Mouse (Mus musculus) liver, embryonic 14.5 days (tissue): ENCODE results near the gene Ptpdc1.

Experiments
- CTCF ChIP-seq: IDR thresholded peaks from 2 replicates; pipeline ENCODE4 v1.5.1; 2016; ENCODE audit warnings: antibody characterized with exemption, low read depth, control low read depth
- EP300 ChIP-seq: IDR thresholded peaks from 2 replicates; pipeline ENCODE4 v1.6.1; 2016; ENCODE audit warnings: antibody characterized with exemption, low read depth

DNA sequence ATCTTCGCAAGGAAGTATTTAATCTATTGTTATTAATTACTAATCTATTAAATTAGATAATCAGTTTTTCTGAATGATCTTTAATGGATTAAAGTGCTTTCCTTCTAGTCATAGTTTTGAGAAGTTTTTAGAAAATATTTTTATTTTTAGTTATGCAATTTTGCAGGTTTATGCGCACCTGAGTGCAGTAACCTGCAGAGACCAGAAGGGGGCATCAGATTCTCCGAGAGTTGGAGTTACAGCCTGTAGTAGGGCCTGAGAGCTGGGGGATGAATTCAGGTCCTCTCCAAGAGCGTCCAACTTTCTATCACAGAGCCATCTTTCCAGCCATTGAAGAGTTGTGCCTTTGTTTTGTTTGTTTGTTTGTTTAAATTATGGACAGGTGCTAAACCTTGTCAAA lies 21.2 kb upstream of the Ptpdc1 start:
- TF ChIP-seq CTCF (no peak), EP300 (no peak)
